Mouse (Mus musculus) cerebellum, adult (tissue): ENCODE data around the gene Scgb1a1.

Source experiments
- ATAC-seq: cut with Nextera tagmentation; 2 replicates; pipeline ENCODE4 v1.9.2; 2017; ENCODE audit warnings: mild to moderate bottlenecking, moderate library complexity, mixed read lengths; ENCODE audit not compliant: insufficient number of reproducible peaks, low FRiP score, low TSS enrichment

The Scgb1a1 gene

GRCm38 (mm10) chr19:9047946-9048387, 39.8 kb downstream of the Scgb1a1 start:
- no peak for ATAC-seq

- ATAC-seq = no peak
Measured at GRCm38 (mm10) chr19:9047207-9047945, 40.4 kb downstream of the Scgb1a1 start.

DNA sequence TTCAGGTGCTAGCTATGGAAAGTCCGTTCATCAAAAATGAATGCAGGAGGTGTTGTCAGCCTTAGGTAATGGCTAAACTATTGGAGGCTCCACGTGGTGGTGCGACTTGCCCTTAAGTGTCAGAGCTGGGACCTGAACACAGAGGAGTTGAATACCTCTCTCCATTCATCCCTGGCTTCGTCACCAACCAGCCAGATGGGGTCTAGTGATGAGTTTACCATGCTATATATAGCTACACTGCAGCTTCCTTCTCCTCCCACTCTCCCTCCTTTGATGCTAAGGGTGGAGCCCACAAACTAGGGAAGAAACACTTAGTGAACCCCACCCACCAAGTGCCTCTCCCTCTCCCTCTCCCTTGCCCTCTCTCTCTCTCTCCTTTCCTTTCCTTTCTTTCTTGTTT, 43.5 kb downstream of the Scgb1a1 start:
- ATAC-seq = no peak

- no peak for ATAC-seq
Measured at GRCm38 (mm10) chr19:9043123-9043522, 44.6 kb downstream of the Scgb1a1 start.

DNA sequence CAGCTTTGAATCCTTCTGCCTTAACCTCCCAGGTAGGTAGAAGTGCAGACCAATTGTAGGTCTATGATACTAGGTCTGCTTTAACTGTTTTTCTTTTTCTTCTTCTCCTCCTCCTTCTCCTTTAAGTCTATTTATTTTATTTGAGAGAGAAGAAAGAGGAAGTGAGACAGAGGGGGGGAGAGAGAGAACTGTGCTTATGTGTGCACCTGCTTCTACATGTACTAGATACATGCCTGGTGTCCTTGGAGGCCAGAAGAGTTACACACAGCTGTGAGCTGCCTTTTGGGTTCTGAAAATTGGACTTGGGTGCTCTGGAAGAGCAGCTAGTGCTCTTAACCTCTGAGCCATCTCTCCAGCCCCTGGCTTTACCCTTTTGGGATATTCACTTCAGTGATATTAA, 46.7 kb downstream of the Scgb1a1 start:
- no peak for ATAC-seq

GRCm38 (mm10) chr19:9040649-9041048, 47.1 kb downstream of the Scgb1a1 start:
- no peak for ATAC-seq

DNA sequence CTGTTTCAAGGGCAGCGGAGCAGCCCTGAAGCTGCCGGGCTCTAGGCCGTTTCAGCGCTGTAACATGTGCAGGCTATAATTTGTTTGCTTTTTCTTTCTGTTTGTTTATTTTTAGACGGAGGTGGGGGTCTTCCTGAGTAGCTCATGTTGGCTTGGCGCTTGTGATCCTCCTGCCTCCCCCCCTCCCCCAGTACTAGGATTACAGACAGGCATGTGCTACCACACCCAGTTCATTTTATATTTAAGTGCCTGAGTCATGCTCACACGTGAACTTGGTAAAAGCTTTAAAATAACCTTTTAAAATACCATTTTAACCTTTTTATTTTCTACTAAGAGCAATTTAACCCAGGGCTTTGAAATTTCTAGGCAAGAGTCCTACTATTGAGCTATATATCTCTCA, 47.8 kb downstream of the Scgb1a1 start:
- no peak for ATAC-seq

- ATAC-seq = no peak
Measured at GRCm38 (mm10) chr19:9039266-9039665, 48.5 kb downstream of the Scgb1a1 start.

DNA sequence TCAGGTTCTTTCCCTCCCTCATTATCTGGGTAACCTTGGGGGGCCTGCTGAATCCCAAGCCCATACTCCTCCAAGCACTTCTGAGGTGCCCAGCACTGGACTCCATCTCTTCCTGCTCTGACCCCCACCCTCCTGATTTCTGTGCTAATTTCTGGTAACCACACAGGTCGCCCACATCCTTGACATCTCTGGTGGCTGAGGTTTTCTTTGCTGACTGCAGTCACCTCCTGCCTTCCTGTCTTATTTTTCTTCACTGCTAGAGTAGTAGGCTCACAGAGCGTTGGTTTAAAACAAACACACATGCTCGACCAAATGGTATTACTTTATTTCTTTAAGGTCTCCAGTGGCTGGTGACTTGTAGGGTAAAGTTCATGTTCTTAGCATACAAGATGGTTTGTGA, 49.6 kb downstream of the Scgb1a1 start:
- no peak for ATAC-seq

GRCm38 (mm10) chr19:9035101-9035500, 52.7 kb downstream of the Scgb1a1 start:
- ATAC-seq = no peak

DNA sequence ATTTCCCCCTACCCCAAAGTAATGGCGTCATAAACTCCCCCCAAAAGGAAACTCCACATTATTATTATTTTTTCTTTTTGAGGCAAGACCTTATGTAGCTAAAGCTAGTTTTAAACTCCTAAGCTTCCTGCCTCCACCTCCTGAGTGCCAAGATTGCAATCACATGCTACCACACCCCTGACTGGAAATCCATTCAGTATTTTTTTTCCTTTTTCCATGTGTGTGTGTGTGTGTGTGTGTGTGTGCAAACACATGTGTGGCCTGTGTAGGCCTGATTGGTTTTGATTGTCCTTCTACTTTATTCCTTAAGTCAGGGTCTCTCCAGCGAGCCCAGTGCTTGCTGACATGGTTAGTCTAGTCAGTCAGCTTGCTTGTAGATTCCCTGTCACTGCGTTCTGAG, 53.3 kb downstream of the Scgb1a1 start:
- ATAC-seq = no peak
